Mouse (Mus musculus): ENCODE measurements around the gene Klk13. TPM values are rescaled to one million over a fixed set of nuclear protein-coding genes. Genes with fewer than 3 reads are reported as not detected.

The Klk13 gene
- polyA plus RNA-seq, 1 experiment from 2014 or later, result 0.73 TPM

DNA sequence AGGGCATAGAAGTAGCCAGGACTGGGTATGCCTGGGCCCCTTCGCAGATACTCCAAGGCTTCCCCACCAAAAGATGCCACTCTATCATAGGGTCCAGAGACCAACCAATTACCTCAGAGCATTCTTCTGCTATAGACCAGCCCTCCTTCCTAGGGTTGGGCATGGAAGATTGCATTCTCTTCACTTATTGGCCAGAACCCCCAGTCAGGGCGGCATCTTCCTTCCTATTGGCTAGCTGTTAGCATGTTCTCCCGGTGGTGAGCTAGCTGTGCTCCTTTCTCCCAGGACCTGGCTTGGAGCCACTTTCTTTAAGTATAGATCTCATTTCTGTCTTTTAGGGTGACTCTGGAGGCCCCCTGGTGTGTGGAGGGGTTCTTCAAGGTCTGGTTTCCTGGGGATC lies 60.5 kb downstream of the Klk13 start:
- Histone ChIP-seq H3K9ac (no peak overlapping the region), H3K4me1 (no peaks in the 10 kb centered on the region), H3K4me3 (no peak overlapping the region), H3K36me3 (no peaks in the 10 kb centered on the region), H3K27ac (no peak overlapping the region), H3K9me3 (no peaks in the 10 kb centered on the region), H3K4me2 (replicated peaks) (no peak overlapping the region), H3K27me3 (no peaks in the 10 kb centered on the region)
- no peak for ATAC-seq (ENCODE audit: insufficient number of reproducible peaks, insufficient read depth, low FRiP score, low TSS enrichment)
- 80% methylated on average over 3 of the region's 3 CpGs for WGBS

DNA sequence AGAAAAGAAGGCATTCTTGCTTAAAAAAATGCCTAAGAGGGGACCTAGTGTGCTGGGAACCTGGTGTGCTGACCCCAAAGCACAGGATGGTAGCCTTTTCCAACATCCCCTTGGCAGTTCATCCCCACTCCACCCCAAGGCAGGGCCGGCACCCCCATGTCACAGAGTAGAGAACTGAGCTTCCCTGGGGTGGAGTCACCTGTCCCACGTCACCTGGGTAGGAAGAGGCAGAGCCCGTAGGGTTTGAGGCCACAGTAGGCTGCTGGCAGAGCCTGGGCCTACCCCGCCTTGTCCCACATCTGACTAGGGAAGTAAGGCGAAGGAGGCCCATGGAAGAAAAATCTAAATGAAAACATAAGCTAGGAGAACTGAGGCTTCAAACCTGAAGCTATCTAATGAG lies 62.0 kb downstream of the Klk13 start, which contains the start of gene Klk11:
TSS of gene Klk11 (plus strand) at position 241 of the 400 bp plus-strand sequence.
- Histone ChIP-seq H3K36me3 (no peaks in the 10 kb centered on the region), H3K9ac (no peak within 1 kb of the TSS), H3K4me3 (no peak within 1 kb of the TSS), H3K27me3 (no peaks in the 10 kb centered on the region), H3K4me2 (replicated peaks) (no peak within 1 kb of the TSS), H3K27ac (peak within 1 kb of the TSS; percentile 46; the same call in 1 of the 2 replicates), H3K4me1 (no peaks in the 10 kb centered on the region), H3K9me3 (no peaks in the 10 kb centered on the region)
- ATAC-seq (ENCODE audit: insufficient number of reproducible peaks, insufficient read depth, low FRiP score, low TSS enrichment), result no peak
- WGBS, result 93% methylated on average over 5 of the region's 5 CpGs

DNA sequence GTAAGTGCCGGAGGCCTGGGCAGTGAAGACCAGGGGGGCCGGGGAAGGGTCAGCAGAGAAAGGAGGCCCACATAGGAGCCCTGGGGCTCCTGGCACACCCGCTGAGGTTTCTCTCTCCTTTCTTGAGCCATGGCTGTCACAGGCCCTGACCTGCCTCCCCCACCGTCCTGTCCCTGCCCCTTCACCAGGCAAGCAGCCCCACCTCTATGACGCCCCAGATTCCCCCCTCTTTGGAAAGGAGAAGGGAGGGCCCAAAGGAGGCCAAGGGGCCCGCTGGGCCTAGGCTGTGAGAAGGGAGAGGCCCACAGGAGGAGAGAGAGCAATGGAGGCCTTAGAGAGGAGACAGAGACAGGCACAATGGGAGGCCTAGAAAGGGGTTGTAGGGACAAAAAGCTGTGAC lies 62.4 kb downstream of the Klk13 start:
- no peak overlapping the region for H3K4me3 ChIP-seq
- no peak for ATAC-seq (ENCODE audit: insufficient number of reproducible peaks, insufficient read depth, low FRiP score, low TSS enrichment)
- no peaks in the 10 kb centered on the region for H3K4me1 ChIP-seq
- no peaks in the 10 kb centered on the region for H3K27me3 ChIP-seq
- no peaks in the 10 kb centered on the region for H3K9me3 ChIP-seq
- H3K36me3 ChIP-seq, result no peaks in the 10 kb centered on the region
- H3K4me2 ChIP-seq (replicated peaks), result no peak overlapping the region
- H3K9ac ChIP-seq, result no peak overlapping the region
- peak overlapping the region; percentile 46; the same call in 1 of the 2 replicates for H3K27ac ChIP-seq
- 46% methylated on average over 6 of the region's 6 CpGs for WGBS

DNA sequence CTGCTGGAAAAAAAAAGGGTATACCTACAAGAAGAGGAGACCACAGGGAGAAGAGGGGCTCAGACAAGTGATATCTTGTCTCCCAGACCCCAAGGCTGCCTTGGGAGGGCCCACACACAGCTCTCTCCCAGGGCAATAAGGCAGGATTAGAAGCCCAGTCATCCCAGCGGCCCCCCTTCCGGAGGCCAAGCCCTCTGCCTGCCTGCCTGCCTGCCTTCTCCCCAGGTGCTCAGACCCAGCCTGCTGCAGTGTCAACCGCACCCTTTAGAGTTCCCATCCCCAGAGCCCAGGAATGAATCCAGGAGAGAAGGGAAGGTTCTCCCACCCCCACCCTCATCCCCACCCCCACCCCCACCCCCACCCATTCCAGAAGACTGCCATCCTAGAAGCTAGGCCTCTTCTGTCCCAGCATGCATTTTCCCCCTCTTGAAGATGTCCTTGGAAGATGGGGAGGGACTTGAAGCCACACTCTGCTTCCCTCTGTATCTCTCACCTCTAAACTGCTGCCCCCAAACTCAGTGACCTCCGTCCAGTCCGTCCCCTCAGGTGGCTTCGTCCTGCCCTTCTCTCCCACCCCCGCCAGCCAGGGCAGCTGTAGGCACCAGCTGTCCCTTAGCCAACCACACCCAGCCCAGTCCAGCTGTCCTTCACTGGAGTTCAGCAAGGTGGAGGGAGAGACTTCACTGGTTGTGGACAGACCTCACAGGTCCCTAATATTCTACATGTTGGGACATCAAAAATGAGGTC lies 63.1 kb downstream of the Klk13 start:
- Histone ChIP-seq H3K9me3 (no peaks in the 10 kb centered on the region), H3K36me3 (no peaks in the 10 kb centered on the region), H3K27ac (0 out of 2 replicates have a peak overlapping the region, but pooled peaks have one; percentile 46), H3K4me2 (replicated peaks) (no peak overlapping the region), H3K27me3 (no peaks in the 10 kb centered on the region), H3K9ac (no peak overlapping the region), H3K4me3 (no peak overlapping the region), H3K4me1 (no peaks in the 10 kb centered on the region; the same call in 1 of the 2 replicates)
- WGBS, result 40% methylated on average over 7 of the region's 7 CpGs
- no peak for ATAC-seq (ENCODE audit: insufficient number of reproducible peaks, insufficient read depth, low FRiP score, low TSS enrichment)

DNA sequence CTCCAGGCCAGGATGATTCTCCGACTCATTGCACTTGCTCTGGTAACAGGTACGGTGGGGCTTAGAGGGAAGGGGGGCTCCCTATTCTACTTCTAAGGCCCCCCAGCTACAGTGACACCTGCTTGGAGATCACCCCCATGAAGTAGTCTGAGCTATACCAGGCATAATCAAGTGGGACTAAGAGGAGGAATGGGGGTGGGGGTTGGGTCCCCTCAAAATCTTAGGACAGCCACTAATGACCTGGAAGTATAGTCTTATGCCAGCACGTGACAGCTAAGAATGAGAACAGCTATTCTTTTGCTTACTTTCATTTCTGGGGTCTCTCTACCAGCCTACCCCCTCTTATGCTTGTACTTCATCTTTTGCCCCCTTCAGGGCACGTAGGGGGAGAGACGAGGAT lies 64.1 kb downstream of the Klk13 start:
- H3K36me3 ChIP-seq, result no peaks in the 10 kb centered on the region
- no peaks in the 10 kb centered on the region for H3K9me3 ChIP-seq
- H3K4me3 ChIP-seq, result no peak overlapping the region
- WGBS, result 79% methylated on average over 5 of the region's 5 CpGs
- H3K4me2 ChIP-seq (replicated peaks), result no peak overlapping the region
- no peak for ATAC-seq (ENCODE audit: insufficient number of reproducible peaks, insufficient read depth, low FRiP score, low TSS enrichment)
- H3K4me1 ChIP-seq, result no peaks in the 10 kb centered on the region; the same call in 1 of the 2 replicates
- H3K27me3 ChIP-seq, result no peaks in the 10 kb centered on the region
- H3K9ac ChIP-seq, result no peak overlapping the region
- no peak overlapping the region for H3K27ac ChIP-seq

Other genes with a start within 250 kb of the Klk13 start
- 5.2 and 6.7 TPM in 2 replicates for gene Vsig10l, start 249.4 kb upstream of the Klk13 start, polyA plus RNA-seq (2016; fragmentation: Nextera tagmentation; extraction: Ambion mirVana)
- 1.9 and 2.0 TPM in 2 replicates for gene Iglon5, start 222.5 kb upstream of the Klk13 start, polyA plus RNA-seq (2016; fragmentation: Nextera tagmentation; extraction: Ambion mirVana)
- gene 4931406B18Rik, start 206.6 kb upstream of the Klk13 start, polyA plus RNA-seq (2016; fragmentation: Nextera tagmentation; extraction: Ambion mirVana), result not detected in 2 replicates
- gene Cd33, start 168.1 kb upstream of the Klk13 start, polyA plus RNA-seq (2016; fragmentation: Nextera tagmentation; extraction: Ambion mirVana), result 0.66 and 1.1 TPM in 2 replicates
- 6.1 and 6.5 TPM in 2 replicates for gene Zfp658, start 150.3 kb upstream of the Klk13 start, polyA plus RNA-seq (2016; fragmentation: Nextera tagmentation; extraction: Ambion mirVana)
- 15.1 and 16.5 TPM in 2 replicates for gene Zfp719, start 133.0 kb upstream of the Klk13 start, polyA plus RNA-seq (2016; fragmentation: Nextera tagmentation; extraction: Ambion mirVana)
- gene Zfp819, start 105.4 kb upstream of the Klk13 start, polyA plus RNA-seq (2016; fragmentation: Nextera tagmentation; extraction: Ambion mirVana), result 0.31 and 0.56 TPM in 2 replicates
- not detected in 2 replicates for gene Ceacam18, start 77.9 kb upstream of the Klk13 start, polyA plus RNA-seq (2016; fragmentation: Nextera tagmentation; extraction: Ambion mirVana)
- 0.31 and 0.39 TPM in 2 replicates for gene Siglece, start 52.4 kb upstream of the Klk13 start, polyA plus RNA-seq (2016; fragmentation: Nextera tagmentation; extraction: Ambion mirVana)
- gene Ctu1, start 40.6 kb upstream of the Klk13 start, polyA plus RNA-seq (2016; fragmentation: Nextera tagmentation; extraction: Ambion mirVana), result 16.6 and 18.1 TPM in 2 replicates
- gene Klk14, start 22.1 kb upstream of the Klk13 start, polyA plus RNA-seq (2016; fragmentation: Nextera tagmentation; extraction: Ambion mirVana), result not detected in 2 replicates
- gene Klk12, start 56.3 kb downstream of the Klk13 start, polyA plus RNA-seq (2016; fragmentation: Nextera tagmentation; extraction: Ambion mirVana), result not detected in 2 replicates
- gene Klk11, start 62.0 kb downstream of the Klk13 start, polyA plus RNA-seq (2016; fragmentation: Nextera tagmentation; extraction: Ambion mirVana), result 0.13 and 0.27 TPM in 2 replicates
- 0.46 and 0.87 TPM in 2 replicates for gene Klk10, start 68.5 kb downstream of the Klk13 start, polyA plus RNA-seq (2016; fragmentation: Nextera tagmentation; extraction: Ambion mirVana)
- 0.14 TPM in 1 of 2 replicates, not detected in the other for gene Klk9, start 79.3 kb downstream of the Klk13 start, polyA plus RNA-seq (2016; fragmentation: Nextera tagmentation; extraction: Ambion mirVana)
- gene Klk8, start 85.0 kb downstream of the Klk13 start, polyA plus RNA-seq (2016; fragmentation: Nextera tagmentation; extraction: Ambion mirVana), result 14.5 and 17.2 TPM in 2 replicates
- gene Klk7, start 98.7 kb downstream of the Klk13 start, polyA plus RNA-seq (2016; fragmentation: Nextera tagmentation; extraction: Ambion mirVana), result not detected in 2 replicates
- 0.20 and 0.24 TPM in 2 replicates for gene Klk6, start 111.9 kb downstream of the Klk13 start, polyA plus RNA-seq (2016; fragmentation: Nextera tagmentation; extraction: Ambion mirVana)
- 0.18 TPM in 1 of 2 replicates, not detected in the other for gene Klk5, start 129.4 kb downstream of the Klk13 start, polyA plus RNA-seq (2016; fragmentation: Nextera tagmentation; extraction: Ambion mirVana)
- gene Klk4, start 168.6 kb downstream of the Klk13 start, polyA plus RNA-seq (2016; fragmentation: Nextera tagmentation; extraction: Ambion mirVana), result 0.38 TPM in 1 of 2 replicates, not detected in the other
- gene Klk15, start 221.2 kb downstream of the Klk13 start, polyA plus RNA-seq (2016; fragmentation: Nextera tagmentation; extraction: Ambion mirVana), result not detected in 2 replicates
- gene Klk1b8, start 238.1 kb downstream of the Klk13 start, polyA plus RNA-seq (2016; fragmentation: Nextera tagmentation; extraction: Ambion mirVana), result not detected in 2 replicates